Mouse (Mus musculus): ENCODE data around the gene Cutal. TPM values are rescaled to one million over a fixed set of nuclear protein-coding genes. Genes with fewer than 3 reads are reported as not detected.

The Cutal gene
- total RNA-seq (2023) = not detected

DNA sequence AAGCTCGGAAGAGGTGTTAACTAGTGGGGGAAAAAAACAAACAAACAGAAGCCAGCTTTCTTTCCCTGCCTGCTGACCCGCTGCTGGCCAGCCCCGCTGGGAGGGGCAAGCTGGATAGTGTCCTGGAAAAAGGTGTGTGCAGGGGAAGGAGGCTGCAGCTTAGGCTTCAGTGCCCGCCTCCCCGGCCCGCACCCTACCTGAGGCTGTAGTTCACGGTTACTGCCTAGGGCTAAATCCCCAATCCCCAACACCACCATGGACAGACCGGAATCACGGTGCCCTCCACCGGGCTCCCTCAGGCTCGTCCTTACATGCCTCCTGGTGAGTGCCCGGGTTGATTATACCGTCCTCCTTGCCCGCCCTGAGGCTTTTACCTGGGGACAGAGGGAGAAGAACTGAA, at the start of gene Cutal:
Gene Cutal, plus strand, starts transcription at position 126 of the 400 bp plus-strand sequence.

DNA sequence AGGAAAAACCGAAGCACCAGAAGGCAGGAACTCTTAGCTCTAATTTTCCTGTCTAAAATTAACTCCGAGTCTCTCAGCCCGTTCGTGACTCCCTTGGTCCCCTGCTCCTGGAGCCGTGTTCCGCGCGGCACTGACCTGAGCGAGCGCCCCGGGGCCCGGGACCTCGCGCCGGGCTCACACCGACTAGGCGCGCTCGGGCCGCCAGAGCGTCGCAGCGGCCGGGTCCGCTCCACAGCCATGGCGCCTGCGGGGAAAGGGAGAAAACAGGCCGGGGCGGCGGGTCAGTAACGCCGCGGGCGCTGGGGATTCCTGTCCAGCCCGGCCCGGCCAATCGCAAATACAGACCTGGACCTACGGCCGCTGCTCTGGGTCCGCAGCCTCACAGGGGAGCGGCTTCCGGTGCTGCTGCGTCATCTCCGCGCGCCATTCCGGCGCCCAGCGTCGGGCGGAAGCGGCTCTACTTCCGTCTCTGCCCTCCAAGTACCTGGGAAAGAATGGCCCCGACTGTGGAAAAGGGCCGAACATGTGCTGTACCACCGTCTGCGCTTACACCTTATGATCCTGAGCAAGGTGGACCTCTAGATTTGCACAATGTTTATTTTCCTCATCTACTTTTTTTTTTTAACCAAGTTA, 48.3 kb upstream of the Cutal start, which contains the start of gene Fbxw2:
Gene Fbxw2, minus strand, starts transcription at position 485 of the 633 bp plus-strand sequence.

DNA sequence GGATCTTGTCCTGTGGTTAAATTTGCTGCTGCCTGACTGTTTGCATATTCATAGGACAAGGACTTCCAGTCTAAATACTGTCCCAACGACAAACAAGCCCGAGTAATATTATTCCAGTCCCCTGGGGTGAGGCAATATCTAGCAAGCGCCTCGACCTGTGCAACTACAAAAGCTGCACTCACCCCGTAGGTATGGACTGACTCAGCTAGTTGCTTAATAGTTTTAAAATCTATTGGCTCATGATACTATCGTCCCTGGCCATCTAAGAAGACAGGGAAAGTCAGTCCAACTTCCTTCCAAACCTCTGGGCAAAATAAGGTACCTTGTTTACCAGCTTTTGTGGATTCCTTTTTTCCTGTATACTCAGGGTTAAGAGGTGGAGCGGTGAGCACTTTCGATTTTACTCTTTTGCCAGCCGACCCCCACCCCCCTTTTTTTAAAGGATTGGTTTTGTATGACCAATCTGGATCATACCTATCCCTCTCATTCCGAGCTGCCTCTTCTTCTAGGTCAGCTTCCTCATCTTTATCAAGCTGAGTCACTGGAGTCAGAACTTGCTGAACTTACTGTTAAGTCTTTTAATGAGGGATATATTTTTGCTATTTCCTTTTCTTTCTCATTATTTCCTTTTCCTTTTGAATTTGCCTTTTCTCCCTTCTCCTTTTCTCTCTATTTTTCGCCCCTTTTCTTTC, 41.3 kb upstream of the Cutal start, which contains the start of gene Gm34653:
Gene Gm34653, plus strand, starts transcription at position 242 of the 692 bp plus-strand sequence.

DNA sequence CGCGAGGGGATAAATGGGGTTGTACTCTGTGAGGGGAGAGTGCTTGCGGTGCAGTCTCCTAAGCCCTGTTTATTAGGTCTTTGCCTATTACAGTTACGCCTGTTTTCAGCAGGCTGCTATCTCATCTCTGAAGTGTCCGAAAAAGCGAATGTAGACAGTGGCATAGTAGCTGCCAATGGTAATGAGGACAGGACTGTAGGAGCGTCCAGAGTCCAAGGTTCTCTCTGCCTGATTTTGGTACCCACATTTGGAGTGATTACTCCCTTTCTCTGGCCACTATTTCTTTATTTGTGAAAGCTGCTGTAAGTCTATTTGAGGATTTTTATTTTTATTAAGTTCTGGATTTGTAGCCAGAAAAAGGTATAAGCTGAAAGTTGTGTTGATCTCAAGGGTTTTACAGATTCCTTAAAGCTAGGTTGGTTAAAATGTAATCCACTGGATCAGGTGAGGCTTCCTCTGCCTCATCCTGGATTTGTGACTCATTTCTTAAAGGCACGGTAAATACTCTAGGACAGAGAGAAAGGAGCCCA, 685 bp downstream of the Cutal start, which contains the start of gene Psmd5:
Gene Psmd5, minus strand, starts transcription at position 153 of the 530 bp plus-strand sequence.

DNA sequence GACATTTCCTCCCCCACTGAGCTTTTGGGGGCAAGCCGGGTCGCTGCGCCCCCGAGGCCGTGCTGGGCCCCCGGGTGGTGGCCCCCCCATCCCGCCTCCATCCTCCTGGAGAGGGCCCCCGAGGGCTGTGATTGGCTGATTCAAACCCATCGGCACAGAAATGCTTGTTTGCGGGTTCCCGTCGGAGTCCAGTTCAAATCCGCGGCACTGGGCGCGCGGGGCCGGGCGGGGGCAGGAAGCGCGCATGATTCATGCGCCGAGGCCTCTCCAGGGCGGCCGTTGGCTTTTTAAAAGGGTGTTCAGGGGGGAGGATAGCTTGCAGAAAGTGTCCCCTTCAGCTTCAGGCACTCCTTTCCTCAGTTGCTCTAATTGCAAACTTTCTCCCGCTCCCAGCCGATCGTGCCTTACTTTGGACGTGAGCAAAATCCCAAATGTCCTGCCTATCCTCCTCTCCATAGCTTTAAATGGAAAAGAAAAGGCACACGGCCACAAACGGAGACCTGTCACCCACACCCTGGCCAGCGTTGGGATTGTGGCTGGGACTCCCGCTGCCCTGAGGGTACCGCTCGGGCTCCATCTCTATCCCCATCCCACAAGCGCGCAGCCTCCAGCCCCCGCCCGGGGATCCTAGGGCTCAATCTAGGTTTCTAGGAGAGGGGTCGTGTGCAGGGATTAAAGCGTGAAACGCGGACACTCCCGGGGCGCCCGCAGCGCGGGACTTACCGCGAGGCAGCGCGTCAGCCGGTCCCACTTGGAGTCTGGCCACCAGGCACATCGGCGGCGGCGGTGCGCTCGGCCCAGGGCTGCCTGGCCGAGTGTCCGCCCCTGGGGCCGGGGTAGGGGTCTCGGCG, 39.2 kb downstream of the Cutal start, which contains the start of gene Phf19:
Gene Phf19, minus strand, starts transcription at position 809 of the 851 bp plus-strand sequence.

Other genes with a start within 250 kb of the Cutal start
- gene Gapvd1, start 119.2 kb upstream of the Cutal start, total RNA-seq (2023) = 10 to 100 TPM; 87.3 to 91.3 TPM
- 100 to 1,000 TPM; 731 to 950 TPM for gene Hspa5, start 102.4 kb upstream of the Cutal start, total RNA-seq (2023)
- gene Rabepk, start 74.5 kb upstream of the Cutal start, total RNA-seq (2023) = 10 to 100 TPM in 1 of 2 experiments, 1 to 10 TPM in 1; 8.3 to 11.7 TPM
- 10 to 100 TPM; 82.5 to 92.0 TPM for gene Fbxw2, start 48.1 kb upstream of the Cutal start, total RNA-seq (2023)
- gene Gm34653, start 41.4 kb upstream of the Cutal start, total RNA-seq (2023) = not detected
- gene Psmd5, start 572 bp downstream of the Cutal start, total RNA-seq (2023) = 10 to 100 TPM; 20.9 to 24.5 TPM
- gene Phf19, start 39.6 kb downstream of the Cutal start, total RNA-seq (2023) = 10 to 100 TPM in 1 of 2 experiments, 1 to 10 TPM in 1; 9.1 to 13.4 TPM
- gene Traf1, start 87.4 kb downstream of the Cutal start, total RNA-seq (2023) = 1 to 10 TPM; 3.0 to 3.3 TPM
- gene Hc, start 187.0 kb downstream of the Cutal start, total RNA-seq (2023) = 1 to 10 TPM; 1.1 to 1.4 TPM
- under 1 TPM; 0.33 to 0.88 TPM for gene AI182371, start 227.1 kb downstream of the Cutal start, total RNA-seq (2023)
- gene Cntrl, start 235.1 kb downstream of the Cutal start, total RNA-seq (2023) = 10 to 100 TPM; 70.6 to 80.4 TPM

All from neutrophil, adult 83 days (primary cell).